Mouse (Mus musculus) common myeloid progenitor, adult 5-6 weeks (primary cell): ENCODE results near the gene Dqx1. TPM values are rescaled to one million over a fixed set of nuclear protein-coding genes. Genes with fewer than 3 reads are reported as not detected.

ENCODE experiments used
- ATAC-seq: replicated peaks from 2 replicates; pipeline ENCODE4 v1.8.0; 2016; ENCODE audit warnings: low read depth, mild to moderate bottlenecking, moderate TSS enrichment, inconsistent platforms; ENCODE audit not compliant: poor library complexity, severe bottlenecking
- total RNA-seq: library from RNA; stranded (forward); fragments of 200-1000, 187-1606 nt; gene quantifications from 2 replicates; pipeline ENCODE4 v1.2.3, GENCODE M21; 2017

The Dqx1 gene
- total RNA-seq, 1 experiment from 2014 or later: not detected

GRCm38 (mm10) chr6:83031921-83032590 is 25.6 kb upstream of the Dqx1 start:
- no peak for ATAC-seq

GRCm38 (mm10) chr6:83032769-83033191 is 24.9 kb upstream of the Dqx1 start:
- peak; percentile 60 for ATAC-seq

- ATAC-seq: peak; percentile 65
These were observed 24.1 kb upstream of the Dqx1 start, which contains the start of the genes Dok1 and Loxl3 for GRCm38 (mm10) chr6:83033249-83034185. TSS of gene Dok1 (minus strand) at chr6:83033471. TSS of gene Loxl3 (plus strand) at chr6:83034173.

- no peak for ATAC-seq
These were observed 23.1 kb upstream of the Dqx1 start for GRCm38 (mm10) chr6:83034463-83035055.

GRCm38 (mm10) chr6:83037188-83037587 is 20.5 kb upstream of the Dqx1 start:
- ATAC-seq: no peak

- peak; percentile 84 for ATAC-seq
These were observed 19.1 kb upstream of the Dqx1 start for GRCm38 (mm10) chr6:83038496-83039012.

GRCm38 (mm10) chr6:83040601-83041000 is 17.0 kb upstream of the Dqx1 start:
- no peak for ATAC-seq

GRCm38 (mm10) chr6:83043561-83043960 is 14.1 kb upstream of the Dqx1 start:
- ATAC-seq: no peak

GRCm38 (mm10) chr6:83043993-83044392 is 13.7 kb upstream of the Dqx1 start:
- ATAC-seq: no peak

GRCm38 (mm10) chr6:83044742-83045141 is 12.9 kb upstream of the Dqx1 start:
- ATAC-seq: peak; percentile 71

- ATAC-seq: no peak
These were observed 8.3 kb upstream of the Dqx1 start for GRCm38 (mm10) chr6:83049367-83049766.

GRCm38 (mm10) chr6:83053136-83053960 is 4.3 kb upstream of the Dqx1 start:
- ATAC-seq: peak; percentile 17

- peak; percentile 89 for ATAC-seq
These were observed 3.4 kb upstream of the Dqx1 start, which contains the start of gene Aup1 for GRCm38 (mm10) chr6:83054074-83054851. TSS of gene Aup1 (plus strand) at chr6:83054521.

- no peak for ATAC-seq
These were observed 2.7 kb upstream of the Dqx1 start, which contains the start of gene Htra2 for GRCm38 (mm10) chr6:83054871-83055431. TSS of gene Htra2 (minus strand) at chr6:83055273.

- no peak for ATAC-seq
These were observed 1.1 kb downstream of the Dqx1 start for GRCm38 (mm10) chr6:83058725-83059124.

- ATAC-seq: peak; percentile 31
These were observed 8.4 kb downstream of the Dqx1 start for GRCm38 (mm10) chr6:83065995-83066394.

- no peak for ATAC-seq
These were observed 8.8 kb downstream of the Dqx1 start for GRCm38 (mm10) chr6:83066441-83066840.

GRCm38 (mm10) chr6:83068221-83068620 is 10.6 kb downstream of the Dqx1 start:
- no peak for ATAC-seq
